Mouse (Mus musculus) brain, embryonic 14.5 days (tissue): Measurements from ENCODE around the gene Cyp4v3.

Experiments
- CTCF ChIP-seq: fragments of 200-500 bp; IDR thresholded peaks from 2 replicates; pipeline ENCODE4 v1.5.1; 2012; ENCODE audit warnings: inconsistent platforms, mild to moderate bottlenecking, moderate library complexity, borderline replicate concordance; ENCODE audit not compliant: insufficient read depth, insufficient read length; ENCODE audit errors: extremely low read depth
- POLR2A ChIP-seq: fragments of 200-500 bp; IDR thresholded peaks from 2 replicates; pipeline ENCODE4 v1.6.1; 2012; ENCODE audit warnings: mild to moderate bottlenecking, inconsistent platforms, borderline replicate concordance; ENCODE audit not compliant: poor library complexity, insufficient read depth, insufficient read length, severe bottlenecking; ENCODE audit errors: extremely low read depth

GRCm38 (mm10) chr8:45332685-45333409, at the start of gene Cyp4v3:
- no peak for TF ChIP-seq POLR2A
- no peak for TF ChIP-seq CTCF
